Mouse (Mus musculus) cortical plate, adult 2 months (tissue): Measurements from ENCODE around the gene Ska2.
A peak's percentile ranks its signal among the peaks of the same experiment; 100 is the strongest.

ENCODE experiments used
- CTCF ChIP-seq: fragments of 200-500 bp; IDR thresholded peaks from 2 replicates; pipeline ENCODE4 v1.5.1; 2011; ENCODE audit warnings: mild to moderate bottlenecking, control low read depth, low read length; ENCODE audit not compliant: insufficient read depth; ENCODE audit errors: extremely low read depth
- POLR2A ChIP-seq: fragments of 200-500 bp; IDR thresholded peaks from 2 replicates; pipeline ENCODE4 v1.6.1; 2011; ENCODE audit warnings: mild to moderate bottlenecking, low read length, control low read depth; ENCODE audit not compliant: insufficient read depth; ENCODE audit errors: extremely low read depth

GRCm38 (mm10) chr11:87108755-87109518, at the start of gene Ska2:
- TF ChIP-seq CTCF = no peak
- TF ChIP-seq POLR2A = peak; percentile 74; the same call in 1 of the 2 replicates
